Mouse (Mus musculus) olfactory bulb, adult 2 months (tissue): ENCODE results near the gene Arl5a. TPM values are rescaled to one million over a fixed set of nuclear protein-coding genes. Genes with fewer than 3 reads are reported as not detected.

Experiments
- H3K27ac ChIP-seq: fragments of 200-500 bp; 2 replicates; pipeline ENCODE4 v1.5.1; 2012; ENCODE audit warnings: low read depth, low read length; ENCODE audit not compliant: insufficient read depth
- H3K4me1 ChIP-seq: fragments of 200-500 bp; 2 replicates; pipeline ENCODE4 v1.6.1; 2012; ENCODE audit warnings: low read length; ENCODE audit not compliant: control insufficient read depth, insufficient read depth
- H3K4me3 ChIP-seq: fragments of 200-500 bp; 2 replicates; pipeline ENCODE4 v1.5.1; 2012; ENCODE audit warnings: mild to moderate bottlenecking, low read depth, low read length, moderate library complexity; ENCODE audit not compliant: insufficient read depth
- CTCF ChIP-seq: fragments of 200-500 bp; IDR thresholded peaks from 2 replicates; pipeline ENCODE4 v1.5.1; 2012; ENCODE audit warnings: low read depth, mild to moderate bottlenecking, low read length, moderate library complexity; ENCODE audit not compliant: insufficient read depth
- POLR2A ChIP-seq: fragments of 200-500 bp; IDR thresholded peaks from 2 replicates; pipeline ENCODE4 v1.6.1; 2012; ENCODE audit warnings: mild to moderate bottlenecking, low read depth, low read length, moderate library complexity; ENCODE audit not compliant: insufficient read depth
- WGBS: fragments of 180-500 bp; shearing (Covaris S2); methylation state at CpG from one replicate; pipeline ENCODE4 v1.1.7; 2018; 5-methylcytosine and 5-hydroxymethylcytosine counted together
- polyA plus RNA-seq: library from polyadenylated mRNA; stranded (reverse); fragments of >200 nt; gene quantifications from 2 replicates; pipeline ENCODE4 v1.2.4, GENCODE M21; 2012; ENCODE audit warnings: low replicate concordance; ENCODE audit not compliant: missing spikeins, insufficient read depth, insufficient read length

Arl5a gene
- polyA plus RNA-seq, 1 experiment, result not detected

- Histone ChIP-seq H3K27ac (no peak overlapping the region), H3K4me3 (no peak overlapping the region), H3K4me1 (no peaks in the 10 kb centered on the region)
- 95% methylated on average over 6 of the region's 6 CpGs for WGBS
- TF ChIP-seq CTCF, result no peak
- no peak for TF ChIP-seq POLR2A
These were observed 50.0 kb downstream of the Arl5a start for GRCm38 (mm10) chr2:52374706-52375105.

DNA sequence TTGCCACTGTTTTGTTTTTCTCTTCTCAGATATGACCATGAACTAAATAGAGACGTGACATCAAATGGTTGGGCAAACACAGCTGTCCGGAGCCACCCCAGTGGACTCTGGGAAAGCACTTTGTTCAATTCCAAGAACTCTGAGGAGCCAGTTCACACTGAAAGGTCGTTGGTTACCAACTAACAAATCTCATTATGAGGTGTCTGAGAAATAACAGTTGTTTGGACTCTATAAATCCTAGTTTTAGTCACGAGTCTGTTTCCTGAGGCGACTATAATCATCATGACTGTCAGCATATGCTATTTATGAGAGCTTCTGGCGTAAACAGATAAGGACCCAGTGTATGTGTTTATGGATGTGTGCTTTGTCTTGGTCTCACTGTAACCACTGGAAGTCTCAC lies 52.2 kb downstream of the Arl5a start:
- Histone ChIP-seq H3K27ac (no peak overlapping the region), H3K4me1 (peaks cover 2% of the 10 kb centered on the region; the same call in 1 of the 2 replicates), H3K4me3 (no peak overlapping the region)
- WGBS, result 83% methylated on average over 6 of the region's 6 CpGs
- TF ChIP-seq POLR2A, result no peak
- no peak for TF ChIP-seq CTCF

DNA sequence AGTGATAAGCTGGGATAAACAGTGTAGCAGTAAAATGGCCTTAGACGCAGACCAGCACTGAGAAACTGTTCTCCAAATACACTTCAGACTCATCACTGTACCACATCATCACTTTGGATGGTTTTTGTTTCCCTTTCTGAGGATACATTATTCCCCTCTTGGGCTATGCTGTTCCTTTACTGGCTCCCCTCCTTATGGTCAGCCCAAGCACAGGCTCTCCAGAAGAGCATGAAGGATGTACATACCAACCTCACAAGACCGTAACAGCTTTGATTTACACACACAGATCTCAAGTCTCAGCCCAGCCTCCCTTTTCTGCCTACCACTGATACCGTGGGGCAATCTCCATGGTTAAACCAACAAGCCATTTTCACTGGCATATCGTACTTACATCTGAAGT lies 52.6 kb downstream of the Arl5a start:
- WGBS, result 93% methylated on average over 4 of the region's 4 CpGs
- Histone ChIP-seq H3K4me3 (no peak overlapping the region), H3K27ac (no peak overlapping the region), H3K4me1 (peaks cover 2% of the 10 kb centered on the region; the same call in 1 of the 2 replicates)
- TF ChIP-seq CTCF (no peak), POLR2A (no peak)

DNA sequence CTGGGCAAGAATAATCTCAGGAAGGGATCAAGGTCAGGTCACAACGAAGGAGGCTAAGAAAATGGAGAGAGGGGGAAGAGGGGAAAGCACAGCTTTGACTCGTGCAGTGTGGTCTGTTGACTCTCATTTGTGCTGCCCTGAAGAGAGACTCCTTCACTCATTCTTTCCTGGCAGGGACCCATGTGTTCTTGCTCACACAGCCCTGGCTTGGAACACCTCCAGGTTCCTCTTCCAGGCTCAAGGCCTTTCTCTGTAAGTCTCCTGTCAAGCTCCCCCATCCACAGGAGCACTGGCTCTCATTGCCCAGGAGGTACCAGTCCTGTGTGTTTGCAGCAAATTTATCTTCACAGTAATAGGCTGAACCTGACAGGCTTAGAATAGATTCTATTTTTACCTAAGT lies 53.6 kb downstream of the Arl5a start:
- Histone ChIP-seq H3K4me1 (peaks cover 2% of the 10 kb centered on the region; the same call in 1 of the 2 replicates), H3K27ac (no peak overlapping the region), H3K4me3 (no peak overlapping the region)
- TF ChIP-seq POLR2A, result no peak
- TF ChIP-seq CTCF, result no peak
- 60% methylated on average over 2 of the region's 2 CpGs for WGBS

GRCm38 (mm10) chr2:52369622-52370021 lies 55.1 kb downstream of the Arl5a start:
- TF ChIP-seq POLR2A, result no peak
- TF ChIP-seq CTCF, result no peak
- WGBS, result 97% methylated on average over 6 of the region's 6 CpGs
- no peak overlapping the region for H3K4me3 ChIP-seq
- peaks cover 2% of the 10 kb centered on the region; the same call in 1 of the 2 replicates for H3K4me1 ChIP-seq
- no peak overlapping the region for H3K27ac ChIP-seq

DNA sequence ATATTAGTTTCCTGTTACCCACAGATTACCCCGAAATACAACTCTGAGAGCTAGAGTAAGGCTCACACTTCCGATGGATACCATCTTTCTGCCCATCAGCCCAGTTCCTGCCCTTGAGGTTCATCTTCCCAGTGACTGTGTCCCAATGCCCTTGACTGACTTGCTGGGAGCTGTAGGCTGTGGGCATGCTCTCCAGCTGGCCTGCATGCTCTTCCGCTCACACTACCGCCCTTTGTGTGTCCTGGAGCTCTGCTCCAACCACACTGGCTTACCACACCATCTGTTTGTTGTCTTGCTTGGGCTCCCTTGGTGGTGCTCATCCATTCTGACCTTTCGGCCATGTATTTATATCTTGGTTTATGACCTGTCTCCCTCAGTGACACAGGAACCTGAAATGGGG lies 57.0 kb downstream of the Arl5a start:
- no peak overlapping the region for H3K27ac ChIP-seq
- H3K4me3 ChIP-seq, result no peak overlapping the region
- WGBS, result 91% methylated on average over 5 of the region's 5 CpGs
- H3K4me1 ChIP-seq, result peaks cover 2% of the 10 kb centered on the region; the same call in 1 of the 2 replicates
- TF ChIP-seq CTCF, result no peak
- TF ChIP-seq POLR2A, result no peak

GRCm38 (mm10) chr2:52367248-52367647 lies 57.5 kb downstream of the Arl5a start:
- Histone ChIP-seq H3K4me3 (no peak overlapping the region), H3K27ac (no peak overlapping the region), H3K4me1 (peaks cover 2% of the 10 kb centered on the region; the same call in 1 of the 2 replicates)
- 47% methylated on average over 13 of the region's 13 CpGs for WGBS
- TF ChIP-seq CTCF (no peak), POLR2A (no peak)

GRCm38 (mm10) chr2:52361086-52361485 lies 63.6 kb downstream of the Arl5a start:
- 89% methylated on average over 9 of the region's 9 CpGs for WGBS
- Histone ChIP-seq H3K4me3 (no peak overlapping the region), H3K27ac (no peak overlapping the region), H3K4me1 (no peaks in the 10 kb centered on the region)
- TF ChIP-seq POLR2A, result no peak
- no peak for TF ChIP-seq CTCF

DNA sequence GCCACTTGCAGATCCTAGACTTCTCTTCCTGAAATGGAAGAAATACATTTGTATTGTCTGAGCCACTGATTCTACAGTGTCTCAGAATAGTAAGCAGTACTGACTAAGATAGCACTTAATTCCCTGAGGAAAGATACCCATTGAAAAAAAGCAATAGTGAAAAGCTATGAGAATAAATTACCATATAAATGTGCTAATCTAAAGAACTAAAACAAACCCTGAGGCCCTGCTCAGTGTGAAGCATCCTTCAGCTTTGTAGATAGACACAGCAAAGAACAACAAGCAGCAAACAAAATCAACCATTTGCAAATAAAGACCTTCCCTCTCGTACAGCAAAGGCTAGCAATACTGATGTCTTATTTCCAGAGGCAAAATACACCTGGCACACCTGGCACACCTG lies 65.0 kb downstream of the Arl5a start:
- H3K4me3 ChIP-seq, result no peak overlapping the region
- 74% methylated on average over 1 of the region's 1 CpGs for WGBS
- H3K4me1 ChIP-seq, result no peaks in the 10 kb centered on the region
- H3K27ac ChIP-seq, result no peak overlapping the region
- no peak for TF ChIP-seq POLR2A

DNA sequence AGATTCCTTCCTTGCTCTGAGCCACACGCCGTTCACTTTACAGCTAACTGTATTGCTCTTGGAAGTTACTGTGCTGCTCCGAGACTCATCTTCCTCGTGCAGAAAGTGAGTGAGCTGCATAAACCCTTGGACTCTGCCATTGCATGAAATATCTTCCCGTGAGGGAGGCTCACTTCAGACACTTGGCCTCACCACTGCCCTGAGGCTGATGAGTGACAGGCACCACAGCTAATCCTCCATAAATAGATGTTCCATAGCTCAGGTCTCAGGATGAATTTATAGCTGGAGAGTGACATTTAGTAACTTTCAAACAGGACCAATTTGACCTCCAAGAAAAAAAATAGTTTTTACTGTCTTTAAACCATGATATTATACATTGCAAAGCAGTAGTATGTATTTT lies 66.5 kb downstream of the Arl5a start:
- 92% methylated on average over 5 of the region's 5 CpGs for WGBS
- no peak for TF ChIP-seq POLR2A
- no peak for TF ChIP-seq CTCF
- Histone ChIP-seq H3K4me1 (no peaks in the 10 kb centered on the region), H3K4me3 (no peak overlapping the region), H3K27ac (no peak overlapping the region)
